Mouse (Mus musculus) bone marrow macrophage, adult 2 months (primary cell): Measurements from ENCODE around the gene Slc2a1.

Experiments
- CTCF ChIP-seq: IDR thresholded peaks from 2 replicates; pipeline ENCODE4 v1.5.1; 2012; ENCODE audit warnings: low read depth, mild to moderate bottlenecking, low read length, moderate library complexity
- POLR2A ChIP-seq: IDR thresholded peaks from 2 replicates; pipeline ENCODE4 v1.6.1; 2012; ENCODE audit warnings: mild to moderate bottlenecking, low read depth, low read length, borderline replicate concordance

- TF ChIP-seq POLR2A (no peak), CTCF (no peak)
Measured at GRCm38 (mm10) chr4:119133306-119133705, 24.8 kb downstream of the Slc2a1 start.
